Mouse (Mus musculus) midbrain, embryonic 10.5 days (tissue): ENCODE results near the gene Tmem132c. TPM values are rescaled to one million over a fixed set of nuclear protein-coding genes. Genes with fewer than 3 reads are reported as not detected.

Source experiments
- DNase-seq: peaks from one replicate; pipeline ENCODE4 v3.0.0-alpha.2; 2017; ENCODE audit warnings: low spot score
- H3K27ac ChIP-seq: fragments of 300-500 bp; sonication (generic); replicated peaks from 2 replicates; pipeline ENCODE4 v1.5.1; 2016; ENCODE audit warnings: mild to moderate bottlenecking
- H3K27me3 ChIP-seq: fragments of 300-500 bp; sonication (generic); 2 replicates; pipeline ENCODE4 v1.6.1; 2016; ENCODE audit warnings: low read depth, mild to moderate bottlenecking; ENCODE audit not compliant: poor library complexity, severe bottlenecking
- H3K36me3 ChIP-seq: fragments of 300-500 bp; sonication (generic); 2 replicates; pipeline ENCODE4 v1.6.1; 2016; ENCODE audit warnings: mild to moderate bottlenecking, moderate library complexity
- H3K4me1 ChIP-seq: fragments of 300-500 bp; sonication (generic); 2 replicates; pipeline ENCODE4 v1.6.1; 2016
- H3K4me3 ChIP-seq: fragments of 300-500 bp; sonication (generic); 2 replicates; pipeline ENCODE4 v1.5.1; 2016; ENCODE audit warnings: mild to moderate bottlenecking, moderate library complexity
- H3K9me3 ChIP-seq: fragments of 300-500 bp; sonication (generic); replicated peaks from 2 replicates; pipeline ENCODE4 v1.6.1; 2016; ENCODE audit warnings: mild to moderate bottlenecking
- WGBS: fragments of 180-500 bp; shearing (Covaris S2); methylation state at CpG from one replicate; pipeline ENCODE4 v1.1.7; 2016; 5-methylcytosine and 5-hydroxymethylcytosine counted together
- polyA plus RNA-seq: library from polyadenylated mRNA; unstranded; fragments of >200 nt; fragmentation: Nextera tagmentation; extraction: Ambion mirVana; gene quantifications from 2 replicates; pipeline ENCODE4 v1.2.1, GENCODE M21; 2016

Gene Tmem132c
- polyA plus RNA-seq, 1 experiment from 2014 or later: 34.0 TPM

DNA sequence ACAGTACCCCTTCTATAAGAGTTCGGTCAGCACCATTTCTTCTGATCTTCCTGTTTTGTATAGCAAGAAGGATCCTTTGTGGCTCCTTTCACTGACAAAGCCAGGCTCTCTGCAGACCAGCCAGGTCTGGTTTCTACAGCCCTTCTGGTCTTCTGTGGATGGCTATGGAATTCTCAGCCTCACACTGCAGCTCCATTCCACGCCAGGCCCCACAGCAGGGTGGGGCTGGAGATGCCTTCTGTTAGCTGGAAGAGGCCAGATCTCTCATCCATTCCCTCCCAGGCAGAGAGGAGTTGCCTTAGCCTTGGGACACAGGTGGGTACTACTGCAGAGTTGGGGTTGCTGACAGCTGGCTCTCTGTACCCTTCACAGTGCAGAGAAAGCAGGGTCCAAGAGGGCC, 72.0 kb downstream of the Tmem132c start:
- Histone ChIP-seq H3K36me3 (peaks cover 21% of the 10 kb centered on the region), H3K27ac (peak overlapping the region; percentile 33; the same call in 1 of the 2 replicates), H3K4me1 (peaks cover 37% of the 10 kb centered on the region), H3K4me3 (no peak overlapping the region), H3K27me3 (no peaks in the 10 kb centered on the region), H3K9me3 (no peaks in the 10 kb centered on the region)
- 89% methylated on average over 2 of the region's 2 CpGs for WGBS
- no peak for DNase-seq

DNA sequence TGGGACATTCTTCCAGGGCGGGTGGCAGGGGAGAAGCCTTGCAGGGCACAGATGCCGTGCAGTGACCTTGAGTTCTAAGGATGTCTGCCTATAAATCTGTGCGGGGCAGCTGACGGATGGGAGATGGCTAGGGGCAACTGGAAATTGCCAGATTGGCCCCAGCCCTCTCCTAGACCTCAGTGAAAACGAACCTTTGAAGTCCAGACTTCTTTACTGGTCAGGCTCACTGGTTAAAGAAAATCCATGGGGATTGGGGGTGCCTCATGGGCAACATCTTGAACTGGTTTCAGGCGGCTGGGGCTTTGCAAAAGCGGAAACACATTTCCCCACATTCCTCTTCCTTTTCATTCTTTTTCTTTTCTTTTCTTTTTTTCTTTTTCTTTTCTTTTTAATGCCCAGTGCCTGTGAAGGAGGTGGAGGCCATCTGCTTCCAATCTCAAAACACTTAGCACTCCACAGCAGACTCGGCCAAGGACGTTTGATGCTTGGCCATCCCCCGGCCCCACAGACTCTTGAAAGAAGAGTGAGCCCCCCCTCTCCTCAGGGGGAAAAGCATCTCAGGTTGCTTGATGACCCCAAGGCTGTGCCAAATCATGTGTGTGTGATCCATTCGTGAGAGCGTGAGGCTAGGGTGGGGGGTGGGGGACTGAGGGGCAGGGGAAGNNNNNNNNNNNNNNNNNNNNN, 77.6 kb downstream of the Tmem132c start:
- Histone ChIP-seq H3K9me3 (no peaks in the 10 kb centered on the region), H3K4me1 (peaks cover 62% of the 10 kb centered on the region), H3K27ac (peak overlapping the region; percentile 78), H3K27me3 (no peaks in the 10 kb centered on the region), H3K4me3 (no peak overlapping the region), H3K36me3 (peaks cover 14% of the 10 kb centered on the region)
- 29% methylated on average over 12 of the region's 12 CpGs for WGBS
- DNase-seq: no peak

DNA sequence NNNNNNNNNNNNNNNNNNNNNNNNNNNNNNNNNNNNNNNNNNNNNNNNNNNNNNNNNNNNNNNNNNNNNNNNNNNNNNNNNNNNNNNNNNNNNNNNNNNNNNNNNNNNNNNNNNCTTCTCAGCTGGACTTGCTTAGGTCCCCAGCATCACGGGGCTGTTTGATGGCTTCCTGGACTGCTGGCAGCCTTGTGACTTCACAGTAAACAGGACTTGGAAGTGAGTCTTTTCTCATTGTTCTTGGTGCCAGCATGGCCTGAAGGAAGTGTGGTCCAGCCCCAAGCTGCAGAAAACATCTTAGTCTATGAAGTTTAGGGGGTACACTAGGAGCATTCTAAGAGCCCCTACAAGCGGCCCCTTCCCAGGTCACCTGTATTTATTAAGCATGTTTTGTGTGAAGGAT, 83.0 kb downstream of the Tmem132c start:
- peaks cover 60% of the 10 kb centered on the region for H3K4me1 ChIP-seq
- H3K27me3 ChIP-seq: no peaks in the 10 kb centered on the region
- H3K27ac ChIP-seq: peak overlapping the region; percentile 92
- H3K9me3 ChIP-seq: no peaks in the 10 kb centered on the region
- 50% methylated on average over 2 of the region's 2 CpGs for WGBS
- peak overlapping the region; percentile 42 for H3K4me3 ChIP-seq
- peak; percentile 47 for DNase-seq
- H3K36me3 ChIP-seq: no peaks in the 10 kb centered on the region

DNA sequence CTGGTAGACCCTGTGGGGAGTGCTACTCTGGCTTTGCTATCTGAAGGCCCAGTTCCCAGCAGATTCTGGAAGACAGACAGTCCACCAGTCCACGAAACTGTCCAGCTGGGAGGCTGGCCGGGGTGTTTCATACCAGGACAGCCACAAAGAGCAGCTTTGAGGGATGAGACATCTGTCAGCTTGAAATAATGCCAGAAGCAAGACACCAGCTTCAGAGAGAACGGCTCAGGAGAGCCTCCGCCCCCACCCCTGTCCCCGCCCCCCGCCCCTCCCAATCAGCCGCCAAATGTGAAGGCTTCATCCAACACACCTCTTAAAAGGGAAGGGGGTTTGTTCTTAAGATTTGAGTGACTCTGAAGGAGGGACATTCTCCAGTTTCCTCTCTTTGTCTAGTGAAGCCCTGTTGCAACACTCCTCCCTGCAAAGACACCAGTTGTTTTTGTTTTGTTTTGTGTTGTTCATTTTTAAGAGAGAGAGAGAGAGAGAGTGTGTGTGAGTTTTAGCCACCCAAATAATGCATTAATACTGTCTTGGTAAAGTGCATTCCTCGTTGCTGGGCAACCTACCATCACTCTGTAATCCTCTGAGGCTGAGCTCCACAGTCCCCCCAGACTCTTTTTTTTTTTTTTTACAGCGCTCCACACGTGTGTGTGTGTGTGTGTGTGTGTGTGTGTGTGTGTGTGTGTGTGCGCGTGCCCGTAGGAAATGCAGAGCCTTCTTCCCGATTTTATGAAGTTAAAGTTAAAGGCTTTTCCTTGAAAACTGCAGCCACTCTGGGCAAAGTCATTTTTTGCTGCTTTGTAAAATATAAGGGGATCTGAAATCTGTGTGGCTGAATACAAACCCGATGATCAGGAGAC, 94.7 kb downstream of the Tmem132c start:
- no peaks in the 10 kb centered on the region for H3K9me3 ChIP-seq
- H3K27me3 ChIP-seq: no peaks in the 10 kb centered on the region
- 11% methylated on average over 15 of the region's 15 CpGs for WGBS
- peaks cover 70% of the 10 kb centered on the region for H3K4me1 ChIP-seq
- peak overlapping the region; percentile 85 for H3K27ac ChIP-seq
- no peaks in the 10 kb centered on the region for H3K36me3 ChIP-seq
- H3K4me3 ChIP-seq: peak overlapping the region; percentile 38
- DNase-seq: peak; percentile 78

DNA sequence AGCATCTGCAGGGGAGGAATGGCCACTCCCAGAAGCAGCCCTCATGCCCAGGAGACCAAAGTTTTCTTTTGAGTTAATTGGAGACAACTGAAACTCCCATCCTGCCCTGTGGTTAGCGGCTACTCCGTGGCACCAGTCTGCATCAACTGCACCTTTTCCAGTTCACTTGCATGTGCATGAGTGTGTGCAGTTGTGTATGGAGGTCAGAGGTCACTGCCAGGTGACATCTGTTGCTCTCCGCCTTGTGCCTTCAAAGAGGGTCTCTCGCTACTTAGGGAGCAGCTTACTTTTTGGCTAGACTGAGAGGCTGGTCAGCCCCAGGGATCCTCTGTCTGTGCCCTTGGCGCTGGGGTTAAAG, 95.3 kb downstream of the Tmem132c start:
- H3K27me3 ChIP-seq: no peaks in the 10 kb centered on the region
- WGBS: 8% methylated on average over 5 of the region's 5 CpGs
- peak overlapping the region; percentile 38; the same call in 1 of the 2 replicates for H3K4me3 ChIP-seq
- H3K9me3 ChIP-seq: no peaks in the 10 kb centered on the region
- no peaks in the 10 kb centered on the region for H3K36me3 ChIP-seq
- peaks cover 71% of the 10 kb centered on the region for H3K4me1 ChIP-seq
- peak overlapping the region; percentile 85 for H3K27ac ChIP-seq
- peak; percentile 41 for DNase-seq

DNA sequence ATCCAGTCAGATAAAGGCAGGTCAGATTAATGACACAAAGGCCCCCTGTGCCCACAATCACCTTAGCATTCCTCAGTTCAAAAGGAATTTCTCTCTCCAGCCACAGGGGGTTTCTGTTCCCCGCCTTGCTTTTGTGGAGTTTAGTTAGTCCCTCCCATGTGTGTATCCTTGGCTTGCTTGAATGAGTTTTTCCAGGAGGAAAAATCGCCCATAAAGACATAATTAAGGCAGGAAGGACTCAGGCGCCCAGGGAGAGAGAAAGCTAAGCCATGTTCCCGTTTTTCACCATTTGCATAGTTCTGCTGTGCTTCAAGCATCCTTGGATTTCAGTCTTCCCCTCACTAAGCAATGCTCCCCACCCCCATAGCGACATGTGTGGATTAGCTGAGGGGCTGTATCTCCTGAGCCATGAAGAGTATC, 97.4 kb downstream of the Tmem132c start:
- Histone ChIP-seq H3K4me3 (0 out of 2 replicates have a peak overlapping the region, but pooled peaks have one; percentile 11), H3K9me3 (no peaks in the 10 kb centered on the region), H3K27me3 (no peaks in the 10 kb centered on the region), H3K36me3 (no peaks in the 10 kb centered on the region; the same call in 1 of the 2 replicates), H3K4me1 (peaks cover 71% of the 10 kb centered on the region), H3K27ac (peak overlapping the region; percentile 74)
- 2% methylated on average over 5 of the region's 5 CpGs for WGBS
- peak; percentile 53 for DNase-seq

DNA sequence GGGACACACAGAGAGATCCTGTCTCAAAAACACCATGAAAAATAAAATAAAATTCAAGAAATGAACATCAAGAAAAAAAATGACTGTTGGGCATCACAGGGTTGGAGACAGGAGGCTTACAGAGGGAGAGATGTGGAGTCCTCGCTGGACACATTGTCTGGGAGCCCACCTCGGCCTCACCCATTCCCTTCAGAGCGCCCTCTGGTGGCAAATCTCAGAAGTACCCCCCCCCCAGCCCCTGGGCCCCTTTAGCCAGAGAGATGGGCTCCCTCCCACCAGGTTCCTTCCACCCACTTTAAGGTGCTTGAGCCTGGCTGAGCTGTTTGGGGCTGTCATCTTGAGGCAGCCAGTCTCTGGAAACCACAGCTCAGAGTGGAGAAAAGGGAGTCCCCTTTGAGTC, 99.5 kb downstream of the Tmem132c start:
- H3K4me1 ChIP-seq: peaks cover 65% of the 10 kb centered on the region

DNA sequence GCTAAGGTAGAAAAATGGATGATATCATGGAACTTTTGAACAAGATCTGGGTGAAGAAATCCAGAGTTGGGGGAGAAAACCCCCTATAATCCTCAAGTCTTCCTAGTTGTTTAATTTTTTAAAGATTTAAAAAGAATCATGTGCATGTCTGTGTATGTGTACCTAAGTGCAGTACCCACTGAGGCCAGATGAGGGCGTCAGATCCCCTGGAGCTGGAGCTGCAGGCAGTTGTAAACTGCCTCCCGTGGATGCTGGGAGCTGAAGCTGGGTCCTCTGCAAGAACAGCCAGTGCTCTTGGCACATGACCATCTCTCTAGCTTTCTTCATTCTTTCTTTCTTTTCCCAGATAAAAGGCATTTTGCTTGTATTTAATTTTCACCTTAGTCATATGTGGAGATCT, 103.1 kb downstream of the Tmem132c start:
- Histone ChIP-seq H3K9me3 (no peaks in the 10 kb centered on the region), H3K27ac (no peak overlapping the region), H3K27me3 (no peaks in the 10 kb centered on the region), H3K4me3 (no peak overlapping the region), H3K36me3 (peaks cover 3% of the 10 kb centered on the region), H3K4me1 (peaks cover 64% of the 10 kb centered on the region)
- 48% methylated on average over 2 of the region's 2 CpGs for WGBS
- no peak for DNase-seq

More for the DNA sequence above, 99.5 kb downstream of the Tmem132c start:
- Histone ChIP-seq H3K4me3 (no peak overlapping the region), H3K27ac (0 out of 2 replicates have a peak overlapping the region, but pooled peaks have one; percentile 42), H3K36me3 (no peaks in the 10 kb centered on the region; the same call in 1 of the 2 replicates), H3K9me3 (no peaks in the 10 kb centered on the region), H3K27me3 (no peaks in the 10 kb centered on the region)
- no peak for DNase-seq
- 24% methylated on average over 3 of the region's 3 CpGs for WGBS

DNA sequence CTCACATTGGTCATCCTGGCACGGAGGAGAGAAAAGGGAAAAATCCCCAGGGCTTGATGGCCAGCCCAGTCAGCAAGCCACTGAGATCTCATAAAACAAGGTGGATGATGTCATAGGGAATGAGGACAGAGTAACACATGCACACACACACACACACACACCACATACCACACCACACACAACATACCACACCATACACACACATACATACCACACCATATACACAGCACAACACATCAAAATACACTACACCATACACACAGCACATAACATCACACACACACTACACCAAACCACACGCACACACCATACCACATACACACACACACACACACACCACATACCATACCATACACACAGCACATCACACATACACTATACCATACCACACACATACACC, 104.8 kb downstream of the Tmem132c start:
- WGBS: 100% methylated on average over 2 of the region's 2 CpGs

DNA sequence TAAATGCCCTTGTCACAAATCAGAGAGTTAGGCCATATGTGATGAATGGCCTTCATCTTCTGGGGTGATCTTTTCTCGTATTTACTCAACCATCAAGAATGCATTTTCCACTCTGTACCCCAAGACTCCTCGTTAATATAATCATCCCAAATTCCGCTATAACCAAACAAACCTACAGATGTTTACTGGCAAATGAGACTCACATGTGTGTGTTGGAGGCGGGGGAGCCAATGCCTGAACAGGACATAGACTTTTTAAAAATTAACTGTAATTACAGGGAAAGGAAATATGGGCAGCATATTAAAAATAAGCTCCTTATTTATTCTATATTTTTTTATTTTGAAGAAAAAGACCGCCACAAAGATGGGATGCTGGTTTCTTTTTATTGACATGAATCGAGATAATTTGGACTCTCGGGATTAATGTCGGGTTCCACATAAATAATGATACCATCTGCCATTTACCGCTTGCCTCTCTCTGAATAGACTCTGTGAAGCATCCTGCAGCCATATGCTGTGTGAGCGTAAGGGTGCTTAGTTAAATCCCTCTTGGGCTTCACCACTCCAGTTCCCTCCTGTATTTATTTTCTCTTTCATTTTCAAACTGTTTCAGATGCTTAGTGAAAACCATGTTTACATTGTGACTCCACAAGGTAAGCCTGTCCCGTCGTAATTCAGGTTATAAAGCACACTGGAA, 105.6 kb downstream of the Tmem132c start:
- Histone ChIP-seq H3K36me3 (peaks cover 10% of the 10 kb centered on the region), H3K27me3 (no peaks in the 10 kb centered on the region), H3K9me3 (no peaks in the 10 kb centered on the region), H3K27ac (0 out of 2 replicates have a peak overlapping the region, but pooled peaks have one; percentile 49), H3K4me1 (peaks cover 48% of the 10 kb centered on the region), H3K4me3 (no peak overlapping the region)
- WGBS: 74% methylated on average over 12 of the region's 12 CpGs
- DNase-seq: no peak

More for the DNA sequence above, 104.8 kb downstream of the Tmem132c start:
- H3K4me1 ChIP-seq: peaks cover 48% of the 10 kb centered on the region
- no peaks in the 10 kb centered on the region for H3K27me3 ChIP-seq
- H3K9me3 ChIP-seq: no peaks in the 10 kb centered on the region
- no peak for DNase-seq
- peak overlapping the region; percentile 71 for H3K27ac ChIP-seq
- H3K4me3 ChIP-seq: no peak overlapping the region
- H3K36me3 ChIP-seq: peaks cover 6% of the 10 kb centered on the region

DNA sequence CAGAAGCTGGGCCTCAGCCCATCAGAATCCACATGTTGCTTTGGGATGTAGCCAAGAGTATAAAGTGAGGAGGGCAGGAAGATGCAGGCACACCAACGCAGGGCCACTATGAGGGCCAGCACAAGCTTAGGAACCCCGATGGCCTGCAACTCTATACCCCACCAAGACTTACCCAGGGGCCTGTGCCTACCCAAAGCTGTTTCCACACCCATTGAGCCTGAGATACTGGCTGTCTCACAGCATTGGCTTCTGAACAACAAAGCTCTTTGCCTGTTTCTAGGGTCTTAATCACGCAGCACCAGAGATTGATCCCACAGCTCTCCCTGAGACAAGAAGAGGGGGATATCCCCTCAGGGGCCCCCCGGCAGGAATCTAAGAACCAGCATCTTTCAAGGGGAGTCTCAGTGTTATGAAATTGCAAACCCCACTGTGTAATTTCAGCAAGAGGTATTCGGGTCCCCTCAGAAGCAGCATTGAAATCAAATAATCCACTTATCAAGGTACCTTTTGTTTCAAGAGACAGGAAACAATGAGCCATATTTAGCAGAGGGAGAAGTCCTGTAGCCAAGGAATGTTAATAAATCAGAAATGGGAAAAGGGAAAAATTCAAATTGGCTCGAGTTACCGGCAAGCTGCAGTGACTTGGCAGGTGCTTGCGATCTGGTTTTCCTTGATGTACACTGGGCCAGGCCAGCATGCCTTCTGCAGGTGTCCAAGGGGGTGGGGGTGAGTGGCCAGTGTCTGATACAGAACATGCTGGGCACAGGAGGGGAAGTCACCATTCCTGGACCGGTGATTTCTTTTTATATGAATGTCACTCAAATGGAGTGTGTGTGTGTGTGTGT, 107.8 kb downstream of the Tmem132c start:
- Histone ChIP-seq H3K36me3 (peaks cover 12% of the 10 kb centered on the region; the same call in 1 of the 2 replicates), H3K27me3 (no peaks in the 10 kb centered on the region), H3K4me3 (no peak overlapping the region), H3K4me1 (peaks cover 48% of the 10 kb centered on the region), H3K27ac (peak overlapping the region; percentile 50; the same call in 1 of the 2 replicates), H3K9me3 (no peaks in the 10 kb centered on the region)
- 80% methylated on average over 9 of the region's 9 CpGs for WGBS
- DNase-seq: no peak

DNA sequence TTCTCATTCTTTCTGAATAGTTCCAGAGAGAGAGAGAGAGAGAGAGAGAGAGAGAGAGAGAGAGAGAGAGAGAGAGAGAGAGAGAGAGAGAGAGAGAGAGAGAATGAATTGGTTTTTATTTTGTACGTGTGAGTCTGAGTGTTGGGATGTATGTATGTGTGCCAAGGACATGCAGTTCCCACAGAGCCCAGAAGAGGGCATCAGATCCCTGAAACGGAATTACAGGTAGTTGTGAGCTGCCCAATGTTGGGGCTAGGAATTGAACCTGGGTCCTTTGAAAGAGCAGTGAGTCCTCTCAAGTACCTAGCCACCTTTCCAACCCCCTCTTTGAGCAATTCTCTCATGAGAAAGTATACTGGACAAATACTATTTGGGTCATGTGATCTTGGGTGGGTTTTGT, 111.4 kb downstream of the Tmem132c start:
- Histone ChIP-seq H3K9me3 (no peaks in the 10 kb centered on the region), H3K36me3 (peaks cover 9% of the 10 kb centered on the region; the same call in 1 of the 2 replicates), H3K4me3 (no peak overlapping the region), H3K27me3 (no peaks in the 10 kb centered on the region), H3K27ac (no peak overlapping the region), H3K4me1 (peaks cover 33% of the 10 kb centered on the region)
- no peak for DNase-seq
- 62% methylated on average over 2 of the region's 2 CpGs for WGBS
